Mouse (Mus musculus) adrenal gland, adult (tissue): ENCODE measurements around the gene Nxpe3.
A peak's percentile ranks its signal among the peaks of the same experiment; 100 is the strongest.
"Not testable (repeated sequence)": the region's sequence is repeated elsewhere in the genome, so short reads cannot be mapped to it uniquely, and the experiment has no call there.

Source experiments
- DNase-seq, 2 experiments: peaks; one replicate each; pipeline ENCODE4 v3.0.0; 2022 to 2023; ENCODE audit warnings: low spot score in 1 of 2; ENCODE audit not compliant: inconsistent age in 2 of 2

The Nxpe3 gene

GRCm38 (mm10) chr16:55890346-55891136, 4.5 kb downstream of the Nxpe3 start:
- no peak for DNase-seq

- no peak for DNase-seq
Measured at GRCm38 (mm10) chr16:55889451-55889850, 5.6 kb downstream of the Nxpe3 start.

- no peak for DNase-seq
Measured at GRCm38 (mm10) chr16:55888584-55888960, 6.5 kb downstream of the Nxpe3 start.

GRCm38 (mm10) chr16:55887814-55888583, 7.1 kb downstream of the Nxpe3 start:
- no peak for DNase-seq

- DNase-seq: no peak
Measured at GRCm38 (mm10) chr16:55884246-55884645, 10.8 kb downstream of the Nxpe3 start.

- peak in 1 of 2 experiments; percentile 22 for DNase-seq
Measured at GRCm38 (mm10) chr16:55876025-55876424, 19.1 kb downstream of the Nxpe3 start.

- no peak for DNase-seq
Measured at GRCm38 (mm10) chr16:55863832-55864231, 31.3 kb downstream of the Nxpe3 start.

- peak; percentile 62 to 89 for DNase-seq
Measured at GRCm38 (mm10) chr16:55863149-55863815, 31.8 kb downstream of the Nxpe3 start.

GRCm38 (mm10) chr16:55861104-55861503, 34.0 kb downstream of the Nxpe3 start:
- no peak for DNase-seq

GRCm38 (mm10) chr16:55859421-55859820, 35.7 kb downstream of the Nxpe3 start:
- DNase-seq: not testable (repeated sequence)

- DNase-seq: peak; percentile 59 to 87
Measured at GRCm38 (mm10) chr16:55858465-55858864, 36.6 kb downstream of the Nxpe3 start.

- DNase-seq: peak; percentile 62 to 91
Measured at GRCm38 (mm10) chr16:55852943-55853727, 42.0 kb downstream of the Nxpe3 start.

GRCm38 (mm10) chr16:55852515-55852914, 42.6 kb downstream of the Nxpe3 start:
- no peak for DNase-seq

- DNase-seq: no peak
Measured at GRCm38 (mm10) chr16:55850485-55850884, 44.6 kb downstream of the Nxpe3 start.

GRCm38 (mm10) chr16:55847679-55848078, 47.4 kb downstream of the Nxpe3 start:
- DNase-seq: no peak

- no peak for DNase-seq
Measured at GRCm38 (mm10) chr16:55844847-55845246, 50.2 kb downstream of the Nxpe3 start.

- DNase-seq: peak in 1 of 2 experiments; percentile 18
Measured at GRCm38 (mm10) chr16:55843919-55844318, 51.2 kb downstream of the Nxpe3 start.

GRCm38 (mm10) chr16:55843134-55843533, 52.0 kb downstream of the Nxpe3 start:
- no peak for DNase-seq

GRCm38 (mm10) chr16:55841506-55841905, 53.6 kb downstream of the Nxpe3 start:
- DNase-seq: no peak

- peak; percentile 90 to 98 for DNase-seq
Measured at GRCm38 (mm10) chr16:55838510-55839474, 56.3 kb downstream of the Nxpe3 start, which contains the start of gene Nfkbiz. Nfkbiz (minus strand) TSS chr16:55838899.
